Mouse (Mus musculus) heart, embryonic 10.5 days (tissue): ENCODE results near the gene Rras. TPM values are rescaled to one million over a fixed set of nuclear protein-coding genes. Genes with fewer than 3 reads are reported as not detected.

Source experiments
- DNase-seq: peaks from one replicate; pipeline ENCODE4 v3.0.0-alpha.2; 2017; ENCODE audit warnings: low spot score
- H3K27ac ChIP-seq: fragments of 300-500 bp; sonication (generic); 2 replicates; pipeline ENCODE4 v1.5.1; 2016; ENCODE audit warnings: mild to moderate bottlenecking
- H3K27me3 ChIP-seq: fragments of 300-500 bp; sonication (generic); 2 replicates; pipeline ENCODE4 v1.6.1; 2016; ENCODE audit warnings: mild to moderate bottlenecking; ENCODE audit not compliant: poor library complexity, insufficient read depth, severe bottlenecking
- H3K36me3 ChIP-seq: fragments of 300-500 bp; sonication (generic); 2 replicates; pipeline ENCODE4 v1.6.1; 2016; ENCODE audit warnings: mild to moderate bottlenecking, moderate library complexity
- H3K4me1 ChIP-seq: fragments of 300-500 bp; sonication (generic); 2 replicates; pipeline ENCODE4 v1.6.1; 2016; ENCODE audit warnings: mild to moderate bottlenecking
- H3K4me3 ChIP-seq: fragments of 300-500 bp; sonication (generic); 2 replicates; pipeline ENCODE4 v1.5.1; 2016; ENCODE audit warnings: mild to moderate bottlenecking, moderate library complexity
- H3K9me3 ChIP-seq: fragments of 300-500 bp; sonication (generic); 2 replicates; pipeline ENCODE4 v1.6.1; 2016; ENCODE audit warnings: mild to moderate bottlenecking, moderate library complexity
- WGBS: fragments of 180-500 bp; shearing (Covaris S2); methylation state at CpG from one replicate; pipeline ENCODE4 v1.1.7; 2016; 5-methylcytosine and 5-hydroxymethylcytosine counted together
- polyA plus RNA-seq: library from polyadenylated mRNA; unstranded; fragments of >200 nt; fragmentation: Nextera tagmentation; extraction: Ambion mirVana; gene quantifications from 2 replicates; pipeline ENCODE4 v1.2.1, GENCODE M21; 2016

Gene Rras
- polyA plus RNA-seq, 1 experiment from 2014 or later, result 50.5 TPM

GRCm38 (mm10) chr7:45005321-45005992 lies 12.3 kb upstream of the Rras start:
- Histone ChIP-seq H3K27me3 (no peaks in the 10 kb centered on the region), H3K27ac (0 out of 2 replicates have a peak overlapping the region, but pooled peaks have one; percentile 13), H3K36me3 (peaks cover 99% of the 10 kb centered on the region), H3K4me3 (no peak overlapping the region), H3K9me3 (no peaks in the 10 kb centered on the region), H3K4me1 (peaks cover 24% of the 10 kb centered on the region)
- WGBS, result 89% methylated on average over 6 of the region's 6 CpGs
- no peak for DNase-seq

- DNase-seq, result no peak
- Histone ChIP-seq H3K9me3 (no peaks in the 10 kb centered on the region), H3K4me1 (peaks cover 16% of the 10 kb centered on the region), H3K36me3 (peaks cover 95% of the 10 kb centered on the region), H3K4me3 (no peak overlapping the region), H3K27ac (no peak overlapping the region), H3K27me3 (no peaks in the 10 kb centered on the region)
- WGBS, result 98% methylated on average over 12 of the region's 12 CpGs
Measured at GRCm38 (mm10) chr7:45006503-45006902, 11.3 kb upstream of the Rras start.

GRCm38 (mm10) chr7:45007141-45007540 lies 10.6 kb upstream of the Rras start:
- no peaks in the 10 kb centered on the region for H3K27me3 ChIP-seq
- H3K27ac ChIP-seq, result no peak overlapping the region
- H3K36me3 ChIP-seq, result peaks cover 95% of the 10 kb centered on the region
- no peak for DNase-seq
- H3K4me3 ChIP-seq, result no peak overlapping the region
- H3K9me3 ChIP-seq, result no peaks in the 10 kb centered on the region
- peaks cover 16% of the 10 kb centered on the region for H3K4me1 ChIP-seq
- 94% methylated on average over 29 of the region's 29 CpGs for WGBS

- no peaks in the 10 kb centered on the region for H3K27me3 ChIP-seq
- H3K9me3 ChIP-seq, result no peaks in the 10 kb centered on the region
- peaks cover 16% of the 10 kb centered on the region for H3K4me1 ChIP-seq
- WGBS, result 93% methylated on average over 30 of the region's 30 CpGs
- peaks cover 95% of the 10 kb centered on the region for H3K36me3 ChIP-seq
- H3K4me3 ChIP-seq, result no peak overlapping the region
- H3K27ac ChIP-seq, result no peak overlapping the region
- DNase-seq, result no peak
Measured at GRCm38 (mm10) chr7:45007846-45008245, 9.9 kb upstream of the Rras start.

GRCm38 (mm10) chr7:45008411-45008810 lies 9.3 kb upstream of the Rras start:
- Histone ChIP-seq H3K27ac (no peak overlapping the region), H3K4me3 (no peak overlapping the region), H3K4me1 (peaks cover 21% of the 10 kb centered on the region), H3K27me3 (no peaks in the 10 kb centered on the region), H3K36me3 (peaks cover 95% of the 10 kb centered on the region), H3K9me3 (no peaks in the 10 kb centered on the region)
- DNase-seq, result no peak
- 92% methylated on average over 19 of the region's 19 CpGs for WGBS

GRCm38 (mm10) chr7:45012011-45012410 lies 5.8 kb upstream of the Rras start:
- 93% methylated on average over 6 of the region's 6 CpGs for WGBS
- no peaks in the 10 kb centered on the region for H3K27me3 ChIP-seq
- no peaks in the 10 kb centered on the region for H3K9me3 ChIP-seq
- no peak for DNase-seq
- H3K36me3 ChIP-seq, result peaks cover 64% of the 10 kb centered on the region
- H3K27ac ChIP-seq, result 0 out of 2 replicates have a peak overlapping the region, but pooled peaks have one; percentile 31
- no peak overlapping the region for H3K4me3 ChIP-seq
- peaks cover 16% of the 10 kb centered on the region; the same call in 1 of the 2 replicates for H3K4me1 ChIP-seq

- WGBS, result 74% methylated on average over 4 of the region's 4 CpGs
- no peaks in the 10 kb centered on the region for H3K9me3 ChIP-seq
- no peak overlapping the region for H3K4me3 ChIP-seq
- peaks cover 16% of the 10 kb centered on the region; the same call in 1 of the 2 replicates for H3K4me1 ChIP-seq
- DNase-seq, result no peak
- H3K36me3 ChIP-seq, result peaks cover 56% of the 10 kb centered on the region
- H3K27ac ChIP-seq, result no peak overlapping the region
- no peaks in the 10 kb centered on the region for H3K27me3 ChIP-seq
Measured at GRCm38 (mm10) chr7:45012824-45013223, 4.9 kb upstream of the Rras start.

GRCm38 (mm10) chr7:45013366-45014095 lies 4.2 kb upstream of the Rras start:
- Histone ChIP-seq H3K27me3 (no peaks in the 10 kb centered on the region), H3K4me3 (no peak overlapping the region), H3K4me1 (peaks cover 19% of the 10 kb centered on the region; the same call in 1 of the 2 replicates), H3K9me3 (no peaks in the 10 kb centered on the region), H3K36me3 (peaks cover 49% of the 10 kb centered on the region), H3K27ac (no peak overlapping the region)
- WGBS, result 93% methylated on average over 16 of the region's 16 CpGs
- DNase-seq, result no peak

GRCm38 (mm10) chr7:45014096-45014451 lies 3.7 kb upstream of the Rras start:
- no peaks in the 10 kb centered on the region for H3K9me3 ChIP-seq
- H3K4me3 ChIP-seq, result peak overlapping the region; percentile 89; the same call in 1 of the 2 replicates
- 91% methylated on average over 3 of the region's 3 CpGs for WGBS
- no peak overlapping the region for H3K27ac ChIP-seq
- peaks cover 43% of the 10 kb centered on the region for H3K36me3 ChIP-seq
- peaks cover 25% of the 10 kb centered on the region for H3K4me1 ChIP-seq
- no peaks in the 10 kb centered on the region for H3K27me3 ChIP-seq
- DNase-seq, result no peak

- DNase-seq, result no peak
- peaks cover 30% of the 10 kb centered on the region for H3K36me3 ChIP-seq
- peak overlapping the region; percentile 89 for H3K4me3 ChIP-seq
- H3K9me3 ChIP-seq, result no peaks in the 10 kb centered on the region
- 1% methylated on average over 20 of the region's 20 CpGs for WGBS
- no peaks in the 10 kb centered on the region for H3K27me3 ChIP-seq
- H3K27ac ChIP-seq, result peak overlapping the region; percentile 99
- peaks cover 37% of the 10 kb centered on the region for H3K4me1 ChIP-seq
Measured at GRCm38 (mm10) chr7:45015344-45015956, 2.3 kb upstream of the Rras start.

GRCm38 (mm10) chr7:45015957-45016612 lies 1.7 kb upstream of the Rras start, which contains the start of gene Scaf1:
Scaf1 (minus strand) TSS chr7:45016363.
- under 1% methylated on average over 69 of the region's 69 CpGs for WGBS
- H3K27me3 ChIP-seq, result no peaks in the 10 kb centered on the region
- peak; percentile 100 for DNase-seq
- peaks cover 37% of the 10 kb centered on the region for H3K4me1 ChIP-seq
- peaks cover 29% of the 10 kb centered on the region for H3K36me3 ChIP-seq
- peak within 1 kb of the TSS; percentile 89 for H3K4me3 ChIP-seq
- H3K27ac ChIP-seq, result peak within 1 kb of the TSS; percentile 99
- H3K9me3 ChIP-seq, result no peaks in the 10 kb centered on the region

- no peaks in the 10 kb centered on the region for H3K9me3 ChIP-seq
- H3K27ac ChIP-seq, result peak overlapping the region; percentile 99
- no peaks in the 10 kb centered on the region for H3K27me3 ChIP-seq
- peaks cover 37% of the 10 kb centered on the region for H3K4me1 ChIP-seq
- H3K36me3 ChIP-seq, result peaks cover 23% of the 10 kb centered on the region
- WGBS, result under 1% methylated on average over 4 of the region's 4 CpGs
- DNase-seq, result no peak
- H3K4me3 ChIP-seq, result peak overlapping the region; percentile 89
Measured at GRCm38 (mm10) chr7:45016761-45017160, 1.0 kb upstream of the Rras start.
